Mouse (Mus musculus): ENCODE results near the gene Hmgxb4. TPM values are rescaled to one million over a fixed set of nuclear protein-coding genes. Genes with fewer than 3 reads are reported as not detected.

Gene Hmgxb4
- total and polyA plus RNA-seq, 3 experiments = 21.8 to 32.6 TPM; not detected in 1

DNA sequence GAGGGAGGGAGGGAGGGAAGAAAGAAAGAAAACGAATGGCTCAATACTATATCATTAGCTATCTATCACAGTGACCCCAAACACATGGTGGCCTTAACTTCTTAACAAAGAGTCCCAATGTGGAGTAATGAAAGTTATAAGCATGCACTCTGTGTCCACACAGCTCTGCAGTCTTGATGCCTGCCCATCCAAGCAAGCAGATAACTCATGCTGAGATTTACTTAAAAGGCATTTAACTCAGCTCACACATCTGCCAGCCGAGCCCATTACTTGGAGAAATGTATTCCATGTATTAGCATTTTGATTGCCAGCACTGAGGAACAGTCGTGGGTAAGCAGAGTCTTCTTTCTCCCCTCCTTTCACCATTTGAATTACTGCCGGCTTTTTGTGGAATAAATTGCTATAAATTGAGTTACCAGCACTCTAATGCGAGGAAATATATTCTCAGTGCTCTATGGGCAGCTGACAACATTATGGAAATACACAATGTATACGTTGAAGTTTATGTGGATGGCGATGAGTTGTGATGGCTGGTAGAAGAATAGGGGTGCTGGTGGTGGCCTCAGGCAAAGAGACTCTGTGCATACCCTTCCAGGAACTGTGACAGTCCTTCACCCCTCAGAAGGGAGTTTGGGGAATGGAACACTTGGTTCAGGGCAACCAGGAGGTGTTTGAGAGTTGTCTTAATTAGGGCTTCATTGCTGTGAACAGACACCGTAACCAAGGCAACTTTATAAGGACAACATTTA is 19.9 kb upstream of the Hmgxb4 start:
- no peaks in the 10 kb centered on the region for H3K4me1 ChIP-seq (ENCODE audit: control insufficient read depth in 1 of 2, insufficient read depth in 2 of 2, low read length in 2 of 2)
- H3K9ac ChIP-seq (ENCODE audit: control insufficient read depth, low read depth, low read length, poor library complexity, severe bottlenecking) = no peak overlapping the region
- TF ChIP-seq NRF1 (IDR thresholded peaks at IDR 0.05; ENCODE audit: insufficient read depth, low read depth, low read length, poor library complexity, severe bottlenecking) (no peak), JUND (IDR thresholded peaks at IDR 0.05; ENCODE audit: low read depth, low read length) (no peak), RCOR1 (IDR thresholded peaks at IDR 0.05; ENCODE audit: low read depth, low read length) (no peak), EP300 (IDR thresholded peaks at IDR 0.05; ENCODE audit: low read depth in 1 of 2, low read length in 2 of 2) (no peak), MAFK (IDR thresholded peaks at IDR 0.05; ENCODE audit: borderline replicate concordance, low read depth, low read length) (no peak)
- H3K27ac ChIP-seq (ENCODE audit: control insufficient read depth, low read depth, low read length) = no peak overlapping the region
- H3K79me2 ChIP-seq (ENCODE audit: control insufficient read depth, insufficient read depth, low read length, poor library complexity) = no peaks in the 10 kb centered on the region
- no peak overlapping the region for H3K4me3 ChIP-seq (ENCODE audit: control insufficient read depth in 1 of 2, insufficient read depth in 1 of 2, low read depth in 2 of 2, low read length in 2 of 2)
- no peak for DNase-seq (ENCODE audit: low read depth, low spot score)
- H3K36me3 ChIP-seq (ENCODE audit: control insufficient read depth in 1 of 2, insufficient read depth in 2 of 2, low read length in 2 of 2) = no peaks in the 10 kb centered on the region
- no peaks in the 10 kb centered on the region for H3K9me3 ChIP-seq (replicated peaks; ENCODE audit: insufficient read depth, low read length)
- no peaks in the 10 kb centered on the region for H3K27me3 ChIP-seq (ENCODE audit: control insufficient read depth in 1 of 2, insufficient read depth in 2 of 2, low read length in 2 of 2)

GRCm38 (mm10) chr8:74973904-74974303 is 19.3 kb upstream of the Hmgxb4 start:
- Histone ChIP-seq H3K4me1 (ENCODE audit: control insufficient read depth in 1 of 2, insufficient read depth in 2 of 2, low read length in 2 of 2) (no peaks in the 10 kb centered on the region), H3K79me2 (ENCODE audit: control insufficient read depth, insufficient read depth, low read length, poor library complexity) (no peaks in the 10 kb centered on the region), H3K4me3 (ENCODE audit: control insufficient read depth in 1 of 2, insufficient read depth in 1 of 2, low read depth in 2 of 2, low read length in 2 of 2) (no peak overlapping the region), H3K9me3 (replicated peaks; ENCODE audit: insufficient read depth, low read length) (no peaks in the 10 kb centered on the region), H3K36me3 (ENCODE audit: control insufficient read depth in 1 of 2, insufficient read depth in 2 of 2, low read length in 2 of 2) (no peaks in the 10 kb centered on the region), H3K27ac (ENCODE audit: control insufficient read depth, low read depth, low read length) (no peak overlapping the region), H3K9ac (ENCODE audit: control insufficient read depth, low read depth, low read length, poor library complexity, severe bottlenecking) (no peak overlapping the region), H3K27me3 (ENCODE audit: control insufficient read depth in 1 of 2, insufficient read depth in 2 of 2, low read length in 2 of 2) (no peaks in the 10 kb centered on the region)
- TF ChIP-seq ZMIZ1 (IDR thresholded peaks at IDR 0.05; ENCODE audit: low read depth, low read length) (no peak), UBTF (IDR thresholded peaks at IDR 0.05; ENCODE audit: borderline replicate concordance, insufficient read depth, low read depth, low read length) (no peak), TCF12 (IDR thresholded peaks at IDR 0.05; ENCODE audit: low read depth, low read length) (no peak), E2F4 (IDR thresholded peaks at IDR 0.05; ENCODE audit: borderline replicate concordance, low read depth, low read length) (no peak), HCFC1 (IDR thresholded peaks at IDR 0.05; ENCODE audit: low read depth, low read length) (no peak), MAX (IDR thresholded peaks at IDR 0.05; ENCODE audit: low read length) (no peak), RCOR1 (IDR thresholded peaks at IDR 0.05; ENCODE audit: low read depth, low read length) (no peak), BHLHE40 (IDR thresholded peaks at IDR 0.05; ENCODE audit: borderline replicate concordance, low read depth, low read length) (no peak), USF1 (IDR thresholded peaks at IDR 0.05; ENCODE audit: low read depth, low read length) (no peak)
- DNase-seq (ENCODE audit: low read depth, low spot score) = no peak
